Mouse (Mus musculus) G1E-ER4 (cell line): Measurements from ENCODE around the gene Cacna1f. TPM values are rescaled to one million over a fixed set of nuclear protein-coding genes. Genes with fewer than 3 reads are reported as not detected.

ENCODE experiments used
- GATA1 ChIP-seq: IDR thresholded peaks from one replicate; pipeline ENCODE4 v1.8.0; 2012; ENCODE audit warnings: low read length, inconsistent platforms
- polyA plus RNA-seq: library from polyadenylated mRNA; stranded (reverse); fragments of >175 nt; gene quantifications from 2 replicates; pipeline ENCODE4 v1.2.3, GENCODE M21; 2012

Cacna1f gene
- polyA plus RNA-seq, 1 experiment: 0.02 TPM

GRCm38 (mm10) chrX:7680864-7681263 lies 74.0 kb downstream of the Cacna1f start, which contains the start of gene Magix:
Magix (minus strand) TSS chrX:7681251.
- no peak for TF ChIP-seq GATA1

Other genes with a start within 250 kb of the Cacna1f start
- gene Usp27x, start 231.3 kb upstream of the Cacna1f start, polyA plus RNA-seq: 0.28 and 0.42 TPM in 2 replicates
- gene Foxp3, start 33.4 kb upstream of the Cacna1f start, polyA plus RNA-seq: 0.21 and 0.60 TPM in 2 replicates
- gene Ppp1r3f, start 32.8 kb upstream of the Cacna1f start, polyA plus RNA-seq: 1.9 and 2.3 TPM in 2 replicates
- gene Ccdc22, start 1.6 kb upstream of the Cacna1f start, polyA plus RNA-seq: 31.8 and 33.6 TPM in 2 replicates
- gene Syp, start 31.4 kb downstream of the Cacna1f start, polyA plus RNA-seq: 0.18 and 0.27 TPM in 2 replicates
- not detected in 2 replicates for gene Prickle3, start 50.2 kb downstream of the Cacna1f start, polyA plus RNA-seq
- gene Plp2, start 64.3 kb downstream of the Cacna1f start, polyA plus RNA-seq: 8.9 and 13.9 TPM in 2 replicates
- not detected in 2 replicates for gene Magix, start 74.2 kb downstream of the Cacna1f start, polyA plus RNA-seq
- 6.1 and 9.3 TPM in 2 replicates for gene Gpkow, start 90.0 kb downstream of the Cacna1f start, polyA plus RNA-seq
- gene Wdr45, start 107.2 kb downstream of the Cacna1f start, polyA plus RNA-seq: 14.2 and 17.0 TPM in 2 replicates
- 1.5 and 4.7 TPM in 2 replicates for gene Gm45208, start 115.2 kb downstream of the Cacna1f start, polyA plus RNA-seq
- gene Praf2, start 121.4 kb downstream of the Cacna1f start, polyA plus RNA-seq: 9.2 and 10.4 TPM in 2 replicates
- gene Ccdc120, start 143.8 kb downstream of the Cacna1f start, polyA plus RNA-seq: 9.6 and 11.4 TPM in 2 replicates
- 36.2 and 43.7 TPM in 2 replicates for gene Tfe3, start 155.5 kb downstream of the Cacna1f start, polyA plus RNA-seq
- 23.3 and 28.3 TPM in 2 replicates for gene Gripap1, start 182.7 kb downstream of the Cacna1f start, polyA plus RNA-seq
- 0.22 and 0.31 TPM in 2 replicates for gene Kcnd1, start 215.2 kb downstream of the Cacna1f start, polyA plus RNA-seq
- gene Otud5, start 234.3 kb downstream of the Cacna1f start, polyA plus RNA-seq: 71.5 and 82.8 TPM in 2 replicates